Mouse (Mus musculus) spleen, adult 12 weeks (tissue): ENCODE measurements around the gene 4931429L15Rik.

Experiments used
- DNase-seq: peaks from one replicate; pipeline ENCODE4 v3.0.0; 2022; ENCODE audit warnings: low spot score

4931429L15Rik gene

GRCm38 (mm10) chr9:46327706-46328571 lies 8.2 kb upstream of the 4931429L15Rik start:
- DNase-seq = no peak

- no peak for DNase-seq
Measured at GRCm38 (mm10) chr9:46326694-46327405, 7.1 kb upstream of the 4931429L15Rik start.

- no peak for DNase-seq
Measured at GRCm38 (mm10) chr9:46320461-46320860, 675 bp upstream of the 4931429L15Rik start.

- no peak for DNase-seq
Measured at GRCm38 (mm10) chr9:46317957-46318356, 1.8 kb downstream of the 4931429L15Rik start.

- no peak for DNase-seq
Measured at GRCm38 (mm10) chr9:46316909-46317308, 2.9 kb downstream of the 4931429L15Rik start.

DNA sequence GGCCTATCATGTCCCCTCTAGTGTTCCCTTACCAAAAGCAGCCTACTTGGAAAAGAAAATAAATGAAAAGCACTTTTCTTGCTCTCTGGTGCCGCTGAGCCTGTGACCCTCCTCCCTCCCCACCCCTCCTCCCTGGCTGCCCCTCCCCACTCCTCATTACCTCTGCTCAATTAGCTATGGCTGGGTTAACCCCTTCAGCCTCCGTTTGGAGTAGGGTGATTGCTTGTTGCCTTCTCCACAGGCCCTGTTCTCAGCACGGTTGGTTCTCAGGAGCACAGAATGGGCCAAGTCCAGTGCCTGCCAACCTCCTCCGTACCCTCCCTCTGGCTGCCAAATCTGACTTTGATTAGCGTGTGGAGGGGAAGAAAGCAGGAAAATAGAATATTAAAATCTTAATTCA lies 3.4 kb downstream of the 4931429L15Rik start:
- DNase-seq = no peak

- DNase-seq = no peak
Measured at GRCm38 (mm10) chr9:46315807-46316365, 3.9 kb downstream of the 4931429L15Rik start.

DNA sequence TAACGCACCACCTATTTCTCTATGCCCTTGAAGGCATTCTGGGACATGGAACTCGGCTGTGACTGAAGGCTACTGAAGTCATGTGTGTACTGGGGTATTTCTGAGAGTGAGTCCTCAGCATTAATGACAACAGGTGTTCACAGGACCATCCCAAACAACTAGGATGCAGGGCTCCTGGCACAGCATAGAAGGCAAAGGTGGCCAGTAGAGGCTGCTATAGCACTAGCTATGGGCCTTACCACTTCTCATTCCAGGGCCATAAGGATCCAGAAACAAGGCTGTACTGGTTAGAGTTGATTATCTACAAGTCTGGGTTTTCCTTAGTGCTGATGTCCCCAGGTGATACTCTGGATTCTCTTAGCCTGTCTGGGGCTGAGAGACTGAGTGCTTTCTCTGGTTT lies 4.9 kb downstream of the 4931429L15Rik start:
- no peak for DNase-seq

GRCm38 (mm10) chr9:46314507-46314906 lies 5.3 kb downstream of the 4931429L15Rik start:
- peak; percentile 29 for DNase-seq

DNA sequence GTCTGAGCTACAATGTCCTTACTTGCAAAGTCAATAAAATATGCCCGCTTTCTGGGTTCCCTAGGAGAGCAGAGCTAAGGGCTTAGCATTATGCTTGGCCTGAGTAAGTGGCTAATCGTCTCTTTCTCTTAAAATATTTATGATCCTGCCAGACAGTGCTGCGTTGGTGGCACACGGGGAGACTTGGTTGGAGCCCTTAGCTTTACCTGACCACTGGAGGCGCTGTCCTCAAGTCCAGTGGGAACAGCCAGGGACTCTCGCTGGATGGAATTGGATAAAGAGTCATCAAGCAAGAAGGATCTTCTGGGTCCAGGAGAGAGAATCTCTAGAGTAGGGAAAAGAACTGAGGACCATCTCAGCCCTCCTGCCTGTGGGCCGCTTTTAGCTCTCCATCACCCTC lies 10.7 kb downstream of the 4931429L15Rik start:
- no peak for DNase-seq

DNA sequence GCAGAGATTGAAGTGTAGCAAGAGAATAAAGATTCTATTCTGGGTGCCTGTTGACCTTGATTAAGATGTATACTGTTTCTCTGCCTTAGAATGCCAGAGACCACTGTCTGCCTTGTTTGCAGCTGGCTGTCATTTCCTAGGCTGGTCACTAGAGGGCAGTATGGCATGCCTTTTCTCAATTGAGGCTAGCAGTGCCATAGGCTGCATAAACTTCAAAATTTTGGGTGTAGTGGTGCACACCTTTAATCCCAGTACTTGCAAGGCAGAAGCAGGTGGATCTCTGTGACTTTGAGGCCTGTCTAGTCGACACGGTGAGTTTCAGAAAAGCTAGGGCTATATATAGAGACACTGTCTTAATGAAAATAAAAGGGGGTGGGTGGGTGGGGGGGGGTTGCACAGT lies 17.6 kb downstream of the 4931429L15Rik start:
- DNase-seq = no peak

- no peak for DNase-seq
Measured at GRCm38 (mm10) chr9:46298381-46298780, 21.4 kb downstream of the 4931429L15Rik start.

GRCm38 (mm10) chr9:46282631-46283436 lies 37.0 kb downstream of the 4931429L15Rik start, which contains the start of gene Bud13:
TSS of gene Bud13 (plus strand) at chr9:46283008.
- DNase-seq = peak; percentile 89

GRCm38 (mm10) chr9:46274494-46274893 lies 45.3 kb downstream of the 4931429L15Rik start:
- no peak for DNase-seq

DNA sequence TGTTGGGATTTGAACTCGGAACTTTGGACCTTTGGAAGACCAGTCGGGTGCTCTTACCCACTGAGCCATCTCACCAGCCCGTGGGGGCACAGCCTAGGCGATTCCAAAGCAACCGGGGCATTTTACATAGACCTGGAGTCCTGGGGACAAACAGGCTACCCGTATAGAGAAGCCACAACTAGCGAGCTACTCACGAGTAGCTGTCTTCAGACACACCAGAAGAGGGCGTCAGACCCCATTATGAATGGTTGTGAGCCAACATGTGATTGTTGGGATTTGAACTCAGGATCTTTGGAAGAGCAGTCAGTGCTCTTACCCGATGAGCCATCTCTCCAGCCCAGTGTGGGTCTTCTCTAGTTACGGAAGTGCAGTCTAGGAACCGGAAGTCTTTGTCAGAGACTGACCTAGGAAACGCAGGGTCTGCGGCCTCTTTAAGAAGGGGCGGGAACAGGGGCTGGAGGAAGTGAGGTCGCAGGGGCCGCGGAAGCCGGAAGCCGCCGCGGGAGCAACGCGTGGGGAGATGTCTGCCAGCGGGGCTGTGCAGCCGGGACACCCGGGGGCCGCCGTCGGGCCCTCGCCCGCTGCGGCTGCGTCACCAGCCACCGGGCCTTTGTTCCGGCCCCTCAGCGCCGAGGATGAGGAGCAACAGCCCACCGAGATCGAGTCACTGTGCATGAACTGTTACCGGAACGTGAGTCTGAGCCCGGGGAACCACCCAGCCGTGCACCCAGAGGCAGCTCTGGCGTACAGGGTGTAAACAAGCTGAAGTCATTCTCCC lies 46.9 kb downstream of the 4931429L15Rik start, which contains the start of gene Zpr1:
Gene Zpr1, plus strand, starts transcription at position 388 of the 778 bp plus-strand sequence.
- DNase-seq = peak; percentile 74

DNA sequence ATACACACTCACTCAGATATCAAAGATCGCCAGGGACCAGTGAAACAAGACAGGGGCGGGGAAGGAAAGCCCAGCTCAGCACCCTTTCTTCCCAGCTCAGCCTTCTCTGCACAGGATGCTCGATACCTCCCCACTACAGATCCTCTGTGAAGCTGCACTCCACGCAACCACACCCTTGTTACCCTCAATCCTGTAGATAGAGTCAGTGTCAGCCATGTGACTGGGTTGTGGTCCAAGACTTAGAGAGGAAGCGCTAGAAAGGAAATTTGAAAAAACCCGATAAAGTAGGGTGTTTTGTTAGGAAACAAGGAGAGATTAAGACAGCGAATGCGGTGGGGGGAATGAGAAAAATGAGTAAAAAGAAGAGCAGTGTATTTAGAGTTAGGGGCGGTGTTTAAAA lies 47.7 kb downstream of the 4931429L15Rik start:
- DNase-seq = no peak

DNA sequence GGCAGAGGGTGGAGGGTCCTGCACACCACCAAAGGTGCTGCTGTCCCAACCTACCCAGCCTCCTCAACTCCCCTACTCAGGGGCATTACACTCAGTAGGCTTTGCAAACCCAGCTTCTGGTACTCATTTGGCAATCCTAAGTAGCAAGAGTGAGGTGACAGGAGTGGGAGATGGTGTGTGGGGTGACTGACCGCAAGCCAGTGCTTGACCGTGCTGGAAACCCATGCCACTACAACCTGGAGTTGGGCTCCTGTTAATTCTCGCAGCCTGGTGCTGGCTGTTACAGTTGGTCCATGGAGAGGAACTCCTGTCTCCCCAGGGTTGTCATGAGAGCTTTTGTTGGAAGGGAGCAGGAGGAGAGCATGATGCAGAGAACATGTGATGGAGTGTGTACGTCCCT lies 49.0 kb downstream of the 4931429L15Rik start:
- no peak for DNase-seq

DNA sequence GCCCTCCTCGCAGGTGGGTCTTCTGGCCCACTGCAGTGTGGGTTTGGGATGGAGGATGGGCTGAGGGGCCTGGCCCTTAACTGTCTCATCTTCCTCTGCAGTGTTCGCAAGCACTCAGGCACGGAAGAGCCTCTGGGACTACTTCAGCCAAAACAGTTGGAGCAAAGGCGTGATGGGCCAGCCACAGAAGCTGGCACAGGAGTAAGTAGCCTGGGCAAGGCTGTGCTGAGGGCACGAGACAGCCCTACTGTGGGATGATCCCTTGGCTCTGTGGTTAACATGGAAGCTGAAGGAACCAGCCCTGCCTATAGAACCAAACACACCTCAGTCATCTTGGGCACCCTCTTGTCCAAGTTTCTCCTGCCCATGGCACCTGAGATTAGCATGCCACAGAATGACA lies 50.7 kb downstream of the 4931429L15Rik start:
- DNase-seq = no peak

DNA sequence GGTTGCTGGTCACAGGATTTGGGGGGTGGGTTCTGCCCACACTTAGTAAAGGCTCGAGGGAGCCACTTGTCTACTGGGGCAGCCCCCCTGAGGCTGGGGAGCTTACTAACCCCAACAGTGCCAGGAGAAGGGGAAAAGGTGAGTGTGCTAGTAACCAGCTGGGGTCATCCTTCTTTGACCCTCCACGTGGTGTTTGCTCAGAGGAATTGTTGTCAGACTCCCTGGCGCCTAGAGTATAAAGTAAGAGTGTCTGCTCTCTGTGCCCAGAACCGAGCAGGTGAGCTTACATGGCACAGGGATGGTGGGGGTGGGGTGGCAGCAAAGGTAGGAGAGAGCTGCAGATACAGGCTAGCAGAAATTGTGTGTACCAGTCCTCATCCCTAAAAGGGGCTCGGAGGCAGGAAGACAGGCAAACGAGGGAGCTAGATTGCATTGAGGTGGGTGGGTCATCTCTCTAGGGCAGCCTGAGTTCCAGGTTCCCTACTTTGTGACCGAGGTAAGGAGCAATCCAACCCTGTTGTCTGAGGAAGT lies 51.4 kb downstream of the 4931429L15Rik start, which contains the start of gene Apoa5:
Gene Apoa5, plus strand, starts transcription at position 291 of the 531 bp plus-strand sequence.
- DNase-seq = no peak

DNA sequence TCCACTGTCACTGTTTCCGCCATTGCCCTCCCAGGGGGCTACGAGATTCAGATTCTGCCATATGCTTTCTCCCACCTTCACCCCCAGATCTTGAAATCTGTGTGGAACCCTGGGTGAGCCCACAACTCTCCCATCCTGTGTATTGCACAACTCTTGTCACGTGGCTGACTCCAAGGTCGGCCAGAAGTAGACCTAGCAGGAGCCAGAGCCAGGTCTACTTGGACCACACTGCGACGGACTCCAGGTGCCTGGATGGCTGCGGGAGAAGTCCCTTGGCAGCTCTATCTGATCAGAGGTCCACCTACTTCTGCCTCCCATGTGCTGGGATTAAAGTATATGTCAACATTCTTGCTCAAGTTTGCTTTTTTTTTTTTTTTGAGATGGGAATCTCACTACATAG lies 58.7 kb downstream of the 4931429L15Rik start:
- DNase-seq = no peak

DNA sequence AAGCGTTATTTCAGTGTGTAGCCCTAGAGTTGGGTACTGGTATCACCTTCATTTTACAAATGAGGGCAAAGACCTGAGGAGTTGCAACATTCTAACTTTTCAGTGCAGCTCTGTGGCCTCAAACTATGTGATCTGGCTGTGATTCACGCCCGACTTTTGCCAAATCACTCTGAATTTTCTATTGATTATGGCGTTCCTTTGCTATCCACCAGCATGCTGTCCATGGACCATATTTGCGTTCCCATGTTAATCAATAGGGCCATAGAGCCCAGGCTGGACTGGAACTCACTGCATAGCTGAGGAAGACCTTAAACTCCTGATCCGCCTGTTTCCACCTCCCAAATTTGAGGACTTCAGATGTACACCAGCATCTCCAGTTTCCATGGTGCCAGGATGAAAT lies 60.7 kb downstream of the 4931429L15Rik start:
- DNase-seq = no peak
